Mouse (Mus musculus) intestine, postnatal 0 days (tissue): ENCODE results near the gene Msi2. TPM values are rescaled to one million over a fixed set of nuclear protein-coding genes. Genes with fewer than 3 reads are reported as not detected.

Experiments
- ATAC-seq: fragments of 200-750 bp; cut with Nextera tagmentation; 2 replicates; pipeline ENCODE4 v1.8.0; 2017; ENCODE audit warnings: mild to moderate bottlenecking, moderate TSS enrichment, moderate library complexity
- H3K27ac ChIP-seq: fragments of 300-500 bp; sonication (generic); 2 replicates; pipeline ENCODE4 v1.5.1; 2014; ENCODE audit warnings: mild to moderate bottlenecking, low read depth, low read length, moderate library complexity
- H3K27me3 ChIP-seq: fragments of 300-500 bp; sonication (generic); replicated peaks from 2 replicates; pipeline ENCODE4 v1.6.1; 2014; ENCODE audit warnings: low read length, mixed read lengths; ENCODE audit not compliant: control insufficient read depth, insufficient read depth
- H3K36me3 ChIP-seq: fragments of 300-500 bp; sonication (generic); 2 replicates; pipeline ENCODE4 v1.6.1; 2014; ENCODE audit warnings: mild to moderate bottlenecking, moderate library complexity; ENCODE audit not compliant: control insufficient read depth, insufficient read depth
- H3K4me1 ChIP-seq: fragments of 300-500 bp; sonication (generic); replicated peaks from 2 replicates; pipeline ENCODE4 v1.6.1; 2014; ENCODE audit warnings: antibody characterized with exemption, low read length, mixed read lengths; ENCODE audit not compliant: control insufficient read depth, insufficient read depth
- H3K4me2 ChIP-seq: fragments of 300-500 bp; sonication (generic); replicated peaks from 2 replicates; pipeline ENCODE4 v1.6.1; 2014; ENCODE audit warnings: low read depth, mild to moderate bottlenecking, moderate library complexity
- H3K4me3 ChIP-seq: fragments of 300-500 bp; sonication (generic); 2 replicates; pipeline ENCODE4 v1.5.1; 2014; ENCODE audit warnings: low read depth, low read length
- H3K9ac ChIP-seq: fragments of 300-500 bp; sonication (generic); 2 replicates; pipeline ENCODE4 v1.6.1; 2014; ENCODE audit warnings: mild to moderate bottlenecking, low read depth, low read length
- H3K9me3 ChIP-seq: fragments of 300-500 bp; sonication (generic); 2 replicates; pipeline ENCODE4 v1.6.1; 2016; ENCODE audit warnings: mixed run types; ENCODE audit not compliant: control insufficient read depth
- CTCF ChIP-seq: sonication (generic); IDR thresholded peaks from 2 replicates; pipeline ENCODE4 v1.5.1; 2016; ENCODE audit warnings: low read depth, mild to moderate bottlenecking, control low read depth, antibody characterized with exemption, moderate library complexity
- WGBS: fragments of 180-500 bp; shearing (Covaris S2); extraction: QIAGEN DNeasy Blood & Tissue Kit; methylation state at CpG from one replicate; pipeline ENCODE4 v1.1.7; 2014; 5-methylcytosine and 5-hydroxymethylcytosine counted together
- polyA plus RNA-seq: library from polyadenylated mRNA; unstranded; fragments of >200 nt; fragmentation: Nextera tagmentation; extraction: Ambion mirVana; gene quantifications from 2 replicates; pipeline ENCODE4 v1.2.1, GENCODE M21; 2015

The Msi2 gene
- polyA plus RNA-seq, 1 experiment from 2014 or later = 7.5 TPM

DNA sequence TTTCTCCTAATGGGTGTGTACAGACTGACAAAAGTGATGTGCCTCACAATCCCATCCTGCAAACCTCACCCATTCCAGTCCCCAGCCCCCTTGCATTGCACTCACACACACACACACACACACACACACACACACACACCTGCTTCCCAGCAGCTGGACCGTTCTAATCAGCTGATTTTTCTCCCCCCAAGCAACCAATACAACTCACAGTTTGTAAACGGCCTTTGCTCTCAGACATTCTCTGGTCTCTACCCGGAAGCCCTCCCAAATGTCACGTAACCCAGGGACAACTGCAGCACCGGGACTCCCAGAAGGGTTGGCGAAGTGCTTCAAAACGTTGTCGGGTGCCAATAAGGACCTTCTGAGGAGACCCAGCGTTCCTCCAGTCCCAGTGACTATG, 57.9 kb downstream of the Msi2 start:
- Histone ChIP-seq H3K27ac (no peak overlapping the region), H3K27me3 (no peaks in the 10 kb centered on the region), H3K4me2 (no peak overlapping the region), H3K36me3 (peaks cover 4% of the 10 kb centered on the region; the same call in 1 of the 2 replicates), H3K4me3 (no peak overlapping the region), H3K9me3 (no peaks in the 10 kb centered on the region), H3K9ac (no peak overlapping the region), H3K4me1 (peaks cover 6% of the 10 kb centered on the region; the same call in 1 of the 2 replicates)
- no peak for ATAC-seq
- WGBS = 76% methylated on average over 9 of the region's 9 CpGs
- no peak for TF ChIP-seq CTCF

DNA sequence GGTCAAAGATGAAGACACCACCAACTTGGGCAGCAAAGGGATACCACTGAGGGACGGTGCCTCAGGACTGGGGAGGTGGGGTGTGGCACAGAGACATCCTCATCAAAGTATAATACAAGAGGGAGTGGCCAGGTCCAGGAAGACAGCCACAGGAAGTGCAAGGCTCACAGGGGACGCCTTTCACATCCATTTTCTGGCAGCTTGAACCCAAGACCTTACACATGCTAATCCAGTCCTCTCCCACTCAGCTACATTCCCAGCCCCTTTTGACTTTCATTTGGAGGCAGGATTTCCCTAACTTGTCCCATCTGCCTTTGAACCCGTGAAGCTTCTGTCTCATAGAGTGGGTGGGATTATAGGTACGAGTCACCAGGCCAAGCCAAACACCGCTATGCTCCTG, 59.4 kb downstream of the Msi2 start:
- peaks cover 4% of the 10 kb centered on the region; the same call in 1 of the 2 replicates for H3K36me3 ChIP-seq
- no peak for ATAC-seq
- no peaks in the 10 kb centered on the region for H3K27me3 ChIP-seq
- no peak overlapping the region for H3K27ac ChIP-seq
- WGBS = 86% methylated on average over 5 of the region's 5 CpGs
- no peak overlapping the region for H3K4me2 ChIP-seq
- H3K9ac ChIP-seq = no peak overlapping the region
- H3K4me3 ChIP-seq = no peak overlapping the region
- no peaks in the 10 kb centered on the region for H3K9me3 ChIP-seq
- no peak for TF ChIP-seq CTCF
- H3K4me1 ChIP-seq = peaks cover 6% of the 10 kb centered on the region; the same call in 1 of the 2 replicates

DNA sequence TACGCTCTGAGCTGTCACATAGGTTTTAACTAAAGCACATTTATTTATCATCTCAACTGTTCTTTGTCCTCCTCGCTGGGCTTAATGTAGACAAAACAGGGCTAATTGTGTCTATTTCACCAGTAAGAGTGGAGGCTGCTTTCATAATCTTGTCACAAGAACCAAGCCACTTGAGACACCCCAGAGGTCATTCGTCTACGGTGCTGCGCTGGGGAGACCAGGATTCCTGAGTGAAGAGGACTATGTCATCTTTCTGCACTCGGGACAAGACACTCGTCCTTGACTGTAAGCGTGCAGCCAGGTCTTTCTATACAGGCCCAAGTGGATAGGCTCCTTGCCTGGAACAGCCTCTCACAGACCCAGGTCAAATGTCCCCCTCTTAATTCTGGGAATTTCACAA, 62.5 kb downstream of the Msi2 start:
- WGBS = 62% methylated on average over 8 of the region's 8 CpGs
- Histone ChIP-seq H3K27ac (no peak overlapping the region), H3K4me1 (no peaks in the 10 kb centered on the region), H3K27me3 (no peaks in the 10 kb centered on the region), H3K9me3 (no peaks in the 10 kb centered on the region), H3K9ac (no peak overlapping the region), H3K4me3 (no peak overlapping the region), H3K4me2 (no peak overlapping the region), H3K36me3 (peaks cover 4% of the 10 kb centered on the region; the same call in 1 of the 2 replicates)
- ATAC-seq = no peak
- no peak for TF ChIP-seq CTCF

GRCm38 (mm10) chr11:88655214-88655566, 63.1 kb downstream of the Msi2 start:
- no peak overlapping the region for H3K4me3 ChIP-seq
- H3K9ac ChIP-seq = no peak overlapping the region
- no peak overlapping the region for H3K4me2 ChIP-seq
- H3K36me3 ChIP-seq = peaks cover 4% of the 10 kb centered on the region; the same call in 1 of the 2 replicates
- TF ChIP-seq CTCF = no peak
- no peaks in the 10 kb centered on the region for H3K9me3 ChIP-seq
- no peaks in the 10 kb centered on the region for H3K27me3 ChIP-seq
- no peaks in the 10 kb centered on the region for H3K4me1 ChIP-seq
- no peak for ATAC-seq
- 51% methylated on average over 3 of the region's 3 CpGs for WGBS
- no peak overlapping the region for H3K27ac ChIP-seq

DNA sequence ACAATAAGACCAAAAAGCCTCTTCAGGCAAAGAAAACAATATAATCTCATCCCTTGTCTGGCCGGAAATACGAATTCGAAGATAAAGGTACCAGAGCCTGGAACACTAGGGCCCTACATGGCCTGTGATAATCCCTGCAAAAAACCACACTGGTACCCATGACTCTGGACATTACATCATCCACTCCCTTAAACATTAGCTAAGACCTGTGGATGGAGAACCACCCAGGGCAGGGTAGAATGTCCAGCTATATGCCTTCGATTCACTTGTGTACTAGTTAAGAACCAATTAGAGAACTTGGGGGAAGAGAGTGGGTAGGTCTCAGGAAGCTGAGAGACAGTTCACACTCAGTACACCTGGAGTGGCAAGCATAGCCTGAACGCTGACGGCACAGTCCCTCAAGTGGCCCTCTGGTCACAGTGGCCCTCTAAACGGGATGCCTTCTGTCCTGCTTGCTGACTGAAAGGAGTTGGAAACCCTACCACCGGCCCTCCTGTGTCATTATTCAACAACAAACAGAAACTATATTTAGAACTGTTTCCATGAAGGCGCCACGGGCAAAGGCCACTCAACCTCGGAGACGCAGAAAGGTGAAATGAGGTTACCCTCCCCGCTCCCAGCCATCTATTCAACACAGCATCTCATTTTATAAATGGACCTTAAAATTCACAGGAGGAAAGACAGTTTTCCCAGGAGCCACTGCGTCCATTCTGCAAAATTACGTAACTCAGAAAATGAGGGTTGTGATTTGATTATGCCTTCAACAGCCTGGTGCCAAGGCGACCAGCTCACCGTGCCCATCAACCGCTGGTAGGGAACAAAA, 63.7 kb downstream of the Msi2 start:
- no peak for TF ChIP-seq CTCF
- ATAC-seq = no peak
- no peaks in the 10 kb centered on the region for H3K4me1 ChIP-seq
- no peak overlapping the region for H3K4me3 ChIP-seq
- H3K27ac ChIP-seq = no peak overlapping the region; the same call in 1 of the 2 replicates
- no peak overlapping the region for H3K4me2 ChIP-seq
- peaks cover 4% of the 10 kb centered on the region; the same call in 1 of the 2 replicates for H3K36me3 ChIP-seq
- 58% methylated on average over 18 of the region's 18 CpGs for WGBS
- no peaks in the 10 kb centered on the region for H3K9me3 ChIP-seq
- H3K9ac ChIP-seq = no peak overlapping the region
- H3K27me3 ChIP-seq = no peaks in the 10 kb centered on the region

- WGBS = 74% methylated on average over 4 of the region's 4 CpGs
Observed at GRCm38 (mm10) chr11:88650275-88650674, 68.0 kb downstream of the Msi2 start.

More at GRCm38 (mm10) chr11:88650275-88650674, 68.0 kb downstream of the Msi2 start:
- Histone ChIP-seq H3K9ac (no peak overlapping the region), H3K4me1 (no peaks in the 10 kb centered on the region), H3K9me3 (no peaks in the 10 kb centered on the region), H3K27ac (no peak overlapping the region), H3K4me3 (no peak overlapping the region), H3K27me3 (no peaks in the 10 kb centered on the region), H3K4me2 (no peak overlapping the region), H3K36me3 (no peaks in the 10 kb centered on the region; the same call in 1 of the 2 replicates)
- no peak for ATAC-seq
- no peak for TF ChIP-seq CTCF
